In genomic region chr10:67061367-67061801, GRCm38 (mm10) we compare ENCODE assay signal across 8 mouse cellular contexts. TPM values are rescaled to one million over a fixed set of nuclear protein-coding genes. Genes with fewer than 3 reads are reported as not detected.
DNase-seq lines count a peak whose midpoint lies in the region; ATAC-seq and TF ChIP-seq lines count a peak whose summit lies in the region.

No protein-coding gene starts in this region.

- TF ChIP-seq CTCF in CH12.LX (conservative IDR thresholded peaks at IDR 0.05 in 1 of 2, IDR thresholded peaks at IDR 0.05 in 1 of 2; ENCODE audit: low read depth in 2 of 2, low read length in 2 of 2), result no peak

- peaks cover 47% of the 10 kb centered on the region for H3K79me2 ChIP-seq in CH12.LX (replicated peaks; ENCODE audit: control insufficient read depth, extremely low read depth, insufficient read depth, poor library complexity, severe bottlenecking)

- no peak overlapping the region for H3K4me2 ChIP-seq in CH12.LX (ENCODE audit: insufficient read depth, low read depth, poor library complexity, severe bottlenecking)
- H3K4me2 ChIP-seq in forebrain, embryonic 12.5 days, result no peak overlapping the region; the same call in 1 of the 2 replicates
- H3K4me2 ChIP-seq in neural tube, embryonic 11.5 days (ENCODE audit: low read depth), result no peak overlapping the region

- ATAC-seq in forebrain, embryonic 12.5 days (ENCODE audit: low FRiP score), result 0 out of 2 replicates have a peak, but pooled peaks have one; percentile 47
- ATAC-seq in neural tube, embryonic 11.5 days (ENCODE audit: insufficient read depth, low FRiP score, low TSS enrichment), result 0 out of 2 replicates have a peak, but pooled peaks have one; percentile 48

- dilution Hi-C loops in CH12.LX (cut with MboI; ENCODE audit: extremely low pct_ligation_motif_present, extremely low pct_unique_long_range_greater_than_20kb, low sequenced_read_pairs), result no loop called here

- no peak for TF ChIP-seq POLR2A in CH12.LX (IDR thresholded peaks at IDR 0.05; ENCODE audit: low read depth, low read length)

- H3K4me3 ChIP-seq in CH12.LX (replicated peaks in 1 of 3; ENCODE audit: low read depth in 2 of 3, low read length in 2 of 3, poor library complexity in 1 of 3), result no peak overlapping the region
- H3K4me3 ChIP-seq in forebrain, embryonic 12.5 days (replicated peaks), result no peak overlapping the region
- H3K4me3 ChIP-seq in neural tube, embryonic 11.5 days (ENCODE audit: low read depth, low read length), result no peak overlapping the region

- TF ChIP-seq RAD21 in CH12.LX (IDR thresholded peaks at IDR 0.05; ENCODE audit: low read depth, low read length), result no peak

- no peaks in the 10 kb centered on the region for H3K27me3 ChIP-seq in CH12.LX (replicated peaks)
- H3K27me3 ChIP-seq in forebrain, embryonic 12.5 days, result no peaks in the 10 kb centered on the region
- no peaks in the 10 kb centered on the region for H3K27me3 ChIP-seq in neural tube, embryonic 11.5 days (ENCODE audit: control insufficient read depth, insufficient read depth, low read length)

- peak; percentile 52 for DNase-seq in cerebellum, adult 11-12 months
- DNase-seq in cerebellum, adult 9-11 months, result no peak
- no peak for DNase-seq in CH12.LX (ENCODE audit: extremely low read depth)
- peak; percentile 59 for DNase-seq in layer of hippocampus, adult 9-10 months (ENCODE audit: low spot score)
- peak; percentile 63 for DNase-seq in neural tube, embryonic 11.5 days (ENCODE audit: low spot score)
- DNase-seq in urinary bladder, postnatal 36 days (ENCODE audit: low spot score in 2 of 2), result no peak
- no peak for DNase-seq in adrenal gland, adult 2 months

- WGBS in forebrain, embryonic 12.5 days, result 28% methylated on average over 10 of the region's 10 CpGs
- WGBS in neural tube, embryonic 11.5 days, result 43% methylated on average over 10 of the region's 10 CpGs

- H3K9ac ChIP-seq in CH12.LX (ENCODE audit: insufficient read depth, low read depth), result no peak overlapping the region
- H3K9ac ChIP-seq in forebrain, embryonic 12.5 days, result no peak overlapping the region
- no peak overlapping the region for H3K9ac ChIP-seq in neural tube, embryonic 11.5 days (ENCODE audit: low read length)

- H3K4me1 ChIP-seq in CH12.LX (ENCODE audit: control insufficient read depth in 1 of 2, insufficient read depth in 2 of 2), result peaks cover 11 to 55% of the 10 kb centered on the region in 2 experiments
- peaks cover 24% of the 10 kb centered on the region for H3K4me1 ChIP-seq in forebrain, embryonic 12.5 days
- H3K4me1 ChIP-seq in neural tube, embryonic 11.5 days (ENCODE audit: control insufficient read depth, insufficient read depth, low read length), result peaks cover 11% of the 10 kb centered on the region

- no peaks in the 10 kb centered on the region for H3K9me3 ChIP-seq in CH12.LX (replicated peaks; ENCODE audit: low read length)
- H3K9me3 ChIP-seq in forebrain, embryonic 12.5 days, result no peaks in the 10 kb centered on the region
- H3K9me3 ChIP-seq in neural tube, embryonic 11.5 days (ENCODE audit: control insufficient read depth, low read length), result no peaks in the 10 kb centered on the region

- H3K27ac ChIP-seq in CH12.LX (ENCODE audit: insufficient read depth, low read depth), result no peak overlapping the region
- peak overlapping the region; percentile 66; the same call in 1 of the 2 replicates for H3K27ac ChIP-seq in forebrain, embryonic 12.5 days
- H3K27ac ChIP-seq in neural tube, embryonic 11.5 days (ENCODE audit: low read depth, low read length), result peak overlapping the region; percentile 69

- peaks cover 19 to 26% of the 10 kb centered on the region in 2 experiments for H3K36me3 ChIP-seq in CH12.LX (replicated peaks in 1 of 2; ENCODE audit: control insufficient read depth in 1 of 2, insufficient read depth in 1 of 2, low read length in 1 of 2)
- no peaks in the 10 kb centered on the region for H3K36me3 ChIP-seq in forebrain, embryonic 12.5 days (replicated peaks)
- H3K36me3 ChIP-seq in neural tube, embryonic 11.5 days (ENCODE audit: control insufficient read depth, insufficient read depth, low read length), result no peaks in the 10 kb centered on the region; the same call in 1 of the 2 replicates

- in situ Hi-C loops in CH12.LX (cut with MboI; ENCODE audit: low pct_ligation_motif_present, low pct_unique_long_range_greater_than_20kb, low sequenced_read_pairs), result no loop called here

- TF ChIP-seq EP300 in CH12.LX (IDR thresholded peaks at IDR 0.05; ENCODE audit: low read length), result no peak

TF ChIP-seq in CH12.LX, 34 proteins besides CTCF, POLR2A, EP300 and RAD21:
- TF ChIP-seq NRF1 (IDR thresholded peaks at IDR 0.05; ENCODE audit: low read depth, low read length) (no peak), E2F4 (IDR thresholded peaks at IDR 0.05; ENCODE audit: insufficient replicate concordance, low read depth, low read length) (no peak), CHD2 (IDR thresholded peaks at IDR 0.05; ENCODE audit: low read length) (0 out of 2 replicates have a peak, but pooled peaks have one; percentile 14)
TF ChIP-seq in CH12.LX: peak in this region for 1.

RNA-seq across cellular contexts. Expression of gene Jmjd1c, which starts 34.5 kb away (rescaled TPM):
- total RNA-seq in CH12.LX (2012; rRNA removed), result 41.2 and 41.6 TPM in 2 replicates
- 41.2 and 41.4 TPM in 2 replicates for total RNA-seq in CH12.LX (2014; rRNA removed)
- 40.9 and 50.1 TPM in 2 replicates for polyA plus RNA-seq in CH12.LX (2012; ENCODE audit: insufficient read length, low read depth)
- 50.3 and 58.6 TPM in 2 replicates for polyA plus RNA-seq in forebrain, embryonic 12.5 days (2016; fragmentation: Nextera tagmentation; extraction: Ambion mirVana)
- polyA plus RNA-seq in neural tube, embryonic 11.5 days (2014; fragmentation: Nextera tagmentation; extraction: Ambion mirVana), result 47.6 and 52.2 TPM in 2 replicates
- total RNA-seq in adrenal gland, adult 2 months (2021), result 10 to 100 TPM; 45.0 to 53.7 TPM
- polyA plus RNA-seq in adrenal gland, adult 2 months (2012; rRNA removed), result 15.9 and 18.1 TPM in 2 replicates

RNA-seq across cellular contexts. Expression of gene Reep3, which starts 35.4 kb away (rescaled TPM):
- 20.3 and 23.2 TPM in 2 replicates for total RNA-seq in CH12.LX (2012; rRNA removed)
- 20.0 and 23.3 TPM in 2 replicates for total RNA-seq in CH12.LX (2014; rRNA removed)
- 20.5 and 21.8 TPM in 2 replicates for polyA plus RNA-seq in CH12.LX (2012; ENCODE audit: insufficient read length, low read depth)
- polyA plus RNA-seq in forebrain, embryonic 12.5 days (2016; fragmentation: Nextera tagmentation; extraction: Ambion mirVana), result 43.8 and 46.9 TPM in 2 replicates
- polyA plus RNA-seq in neural tube, embryonic 11.5 days (2014; fragmentation: Nextera tagmentation; extraction: Ambion mirVana), result 40.6 and 42.1 TPM in 2 replicates
- total RNA-seq in adrenal gland, adult 2 months (2021), result 10 to 100 TPM; 42.5 to 44.6 TPM
- 7.1 and 8.9 TPM in 2 replicates for polyA plus RNA-seq in adrenal gland, adult 2 months (2012; rRNA removed)

Comparison
In these comparisons a context has a peak if more than half of its experiments do, and no peak if none do; other contexts are left out.
1. DNase-seq: peak in cerebellum, adult 11-12 months (single experiment), layer of hippocampus, adult 9-10 months (single experiment) and neural tube, embryonic 11.5 days (single experiment); none in cerebellum, adult 9-11 months (single experiment), CH12.LX (single experiment), urinary bladder, postnatal 36 days (0 of 2) and adrenal gland, adult 2 months (single experiment).